Mouse (Mus musculus): Measurements from ENCODE around the gene Jpt1.
"Not testable (repeated sequence)": the region's sequence is repeated elsewhere in the genome, so short reads cannot be mapped to it uniquely, and the experiment has no call there.

Gene Jpt1

DNA sequence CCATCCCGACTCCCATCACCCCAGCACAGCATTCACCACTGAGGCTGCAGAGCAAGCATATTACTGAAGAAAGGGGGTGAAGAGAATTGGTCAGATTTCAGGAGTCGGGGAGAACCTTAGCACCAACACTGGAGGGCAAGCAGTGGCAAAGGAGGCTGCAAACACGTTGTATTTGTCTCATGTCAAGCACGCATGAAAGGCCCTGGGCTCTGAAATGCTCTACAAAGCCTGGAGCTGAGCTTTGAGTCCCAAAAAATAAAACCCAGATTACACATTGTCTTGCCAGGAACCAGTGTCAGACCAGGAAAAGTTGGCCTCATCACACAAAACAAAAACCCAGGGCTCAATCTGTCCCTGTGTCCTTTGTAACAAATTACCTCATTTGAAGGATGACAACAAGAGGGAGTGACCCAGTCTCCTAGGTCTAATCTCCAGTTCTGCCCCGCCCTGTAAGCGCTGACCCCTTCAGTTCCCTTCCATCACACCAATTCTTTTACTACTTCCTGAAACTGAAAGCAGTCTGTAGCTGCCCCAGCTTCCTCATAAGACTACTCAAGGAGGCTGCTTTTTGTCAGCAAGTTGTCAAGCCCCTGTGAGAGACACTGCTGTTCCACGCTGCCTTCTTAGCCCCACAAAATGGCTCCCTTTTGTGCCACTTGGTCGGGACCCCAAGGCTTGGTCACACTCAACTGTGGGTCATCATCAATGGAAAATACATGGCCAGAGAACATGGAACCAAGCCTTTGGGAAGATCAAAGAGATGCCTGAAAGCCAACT is 1.6 kb downstream of the Jpt1 start:
- peak; percentile 81 for DNase-seq (ENCODE audit: low read depth)

DNA sequence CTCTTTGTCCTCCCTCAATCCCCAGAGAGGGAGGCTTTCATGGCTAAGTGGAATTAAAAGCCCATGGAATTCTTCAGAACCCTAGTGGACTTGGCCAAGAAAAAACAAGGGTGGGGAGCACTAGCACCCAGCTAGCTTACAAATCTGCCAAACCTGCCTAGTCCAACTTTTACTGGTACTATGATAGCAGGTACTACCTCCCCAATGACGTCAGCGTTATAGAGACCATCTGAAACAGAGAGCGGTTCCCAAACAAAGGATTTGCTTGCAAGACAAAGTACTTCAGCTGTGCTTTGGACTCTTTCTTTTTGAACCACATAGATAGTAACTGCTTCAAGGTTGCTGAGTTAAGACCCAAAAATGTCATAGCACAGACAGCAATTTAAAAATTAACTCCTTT is 2.2 kb downstream of the Jpt1 start:
- DNase-seq (ENCODE audit: low read depth) = no peak

DNA sequence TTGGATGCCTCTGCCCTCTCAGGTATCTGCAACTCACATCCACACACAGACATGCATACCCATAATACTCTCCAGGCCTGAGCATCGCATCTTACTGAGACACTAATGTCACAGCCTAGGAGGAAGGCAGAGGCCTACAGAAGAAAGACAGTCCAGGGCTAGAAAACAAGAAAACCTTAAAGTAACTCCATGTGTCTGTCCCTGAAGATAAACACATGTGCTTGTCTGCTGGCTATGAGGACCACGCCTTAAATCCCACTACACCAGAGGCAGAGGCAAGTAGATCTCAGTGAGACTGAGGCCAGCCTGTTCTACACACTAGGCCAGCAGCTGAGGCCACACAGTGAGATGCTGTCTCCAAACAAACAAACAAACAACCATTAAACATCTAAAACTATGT is 3.1 kb downstream of the Jpt1 start:
- DNase-seq (ENCODE audit: low read depth) = no peak

DNA sequence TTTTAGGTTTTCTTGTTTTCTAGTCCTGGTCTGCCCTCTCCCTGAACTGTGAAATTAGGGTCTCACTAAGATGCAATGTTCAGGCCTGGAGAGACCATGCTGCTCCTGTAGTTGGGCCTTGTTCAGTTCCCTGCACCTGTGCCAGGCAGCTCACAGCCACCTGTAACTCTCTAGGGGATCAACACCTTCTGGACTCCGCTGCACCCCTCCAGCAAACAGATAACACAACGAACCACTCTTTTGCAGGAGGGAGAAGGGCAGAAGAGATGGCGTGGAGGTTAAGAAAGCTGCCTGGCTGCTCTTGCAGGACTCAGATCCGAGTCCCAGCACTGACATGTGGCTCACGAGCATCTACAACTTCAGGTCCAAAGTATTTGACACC is 3.7 kb downstream of the Jpt1 start:
- DNase-seq (ENCODE audit: low read depth) = no peak

- DNase-seq (ENCODE audit: low read depth) = peak; percentile 52
These were observed 4.2 kb downstream of the Jpt1 start for GRCm38 (mm10) chr11:115509773-115510506.

GRCm38 (mm10) chr11:115508061-115508460 is 6.1 kb downstream of the Jpt1 start:
- DNase-seq (ENCODE audit: low read depth) = peak; percentile 41

DNA sequence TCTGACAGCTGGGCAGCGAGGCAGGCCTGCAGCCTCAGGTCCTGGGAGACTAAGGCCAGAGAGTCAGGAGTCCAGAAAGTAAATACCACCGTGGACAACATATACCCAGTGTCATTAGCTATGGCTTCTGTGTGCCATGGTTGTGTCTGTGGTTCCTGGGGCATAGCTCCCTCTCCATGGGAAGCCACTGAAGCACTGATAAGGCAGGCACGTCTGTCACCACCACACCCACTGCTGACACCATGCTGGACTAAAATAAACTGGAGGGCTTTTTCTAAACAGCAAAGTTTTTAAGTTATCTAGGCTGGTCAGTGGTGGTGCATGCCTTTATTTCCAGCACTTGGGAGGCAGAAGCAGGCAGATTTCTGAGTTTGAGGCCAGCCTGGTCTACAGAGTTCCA is 7.6 kb downstream of the Jpt1 start:
- DNase-seq (ENCODE audit: low read depth) = peak; percentile 36

GRCm38 (mm10) chr11:115502636-115503035 is 11.6 kb downstream of the Jpt1 start:
- no peak for DNase-seq (ENCODE audit: low read depth)

GRCm38 (mm10) chr11:115496559-115496958 is 17.6 kb downstream of the Jpt1 start:
- DNase-seq (ENCODE audit: low read depth) = not testable (repeated sequence)

GRCm38 (mm10) chr11:115492387-115492786 is 21.8 kb downstream of the Jpt1 start:
- DNase-seq (ENCODE audit: low read depth) = no peak

DNA sequence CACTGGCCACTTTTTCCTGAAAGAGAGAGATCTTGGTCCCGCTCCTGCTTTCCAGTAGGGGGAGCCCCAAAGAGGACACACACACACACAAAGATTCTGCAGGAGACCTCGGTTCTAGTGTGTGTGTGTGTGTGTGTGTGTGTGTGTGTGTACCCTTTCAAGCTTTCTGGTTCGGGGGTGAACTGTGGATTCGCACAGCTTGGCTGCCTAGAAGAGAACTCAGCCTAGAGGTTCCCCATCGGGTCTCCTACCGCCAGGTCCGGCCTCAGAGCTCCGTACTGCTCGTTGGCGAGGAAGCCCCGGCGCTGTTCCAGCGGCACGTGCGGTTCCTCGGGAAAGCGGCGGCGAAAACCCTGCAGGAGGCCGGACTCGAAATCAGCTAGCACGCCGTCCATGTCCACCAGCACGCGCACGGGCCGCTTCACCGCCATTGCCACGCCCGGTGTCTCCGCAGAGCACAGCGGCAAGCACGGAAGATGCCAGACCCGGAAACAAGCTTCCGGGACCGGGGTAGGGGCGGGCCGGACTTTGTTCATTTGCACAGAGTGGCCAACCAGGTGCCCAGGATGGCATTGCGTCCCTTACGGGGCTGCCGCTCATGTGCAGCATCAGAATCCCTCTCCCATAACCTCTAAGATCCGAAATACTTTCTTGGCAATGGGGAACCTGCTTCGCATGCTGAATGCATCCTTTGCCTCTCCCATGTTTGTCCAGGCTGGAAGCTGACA is 22.7 kb downstream of the Jpt1 start, which contains the start of gene Nt5c:
Gene Nt5c, minus strand, starts transcription at position 507 of the 728 bp plus-strand sequence.
- DNase-seq (ENCODE audit: low read depth) = peak; percentile 87

GRCm38 (mm10) chr11:115490441-115491355 is 23.5 kb downstream of the Jpt1 start:
- no peak for DNase-seq (ENCODE audit: low read depth)

- DNase-seq (ENCODE audit: low read depth) = no peak
These were observed 25.6 kb downstream of the Jpt1 start for GRCm38 (mm10) chr11:115488551-115489104.

GRCm38 (mm10) chr11:115485155-115485554 is 29.0 kb downstream of the Jpt1 start:
- no peak for DNase-seq (ENCODE audit: low read depth)

DNA sequence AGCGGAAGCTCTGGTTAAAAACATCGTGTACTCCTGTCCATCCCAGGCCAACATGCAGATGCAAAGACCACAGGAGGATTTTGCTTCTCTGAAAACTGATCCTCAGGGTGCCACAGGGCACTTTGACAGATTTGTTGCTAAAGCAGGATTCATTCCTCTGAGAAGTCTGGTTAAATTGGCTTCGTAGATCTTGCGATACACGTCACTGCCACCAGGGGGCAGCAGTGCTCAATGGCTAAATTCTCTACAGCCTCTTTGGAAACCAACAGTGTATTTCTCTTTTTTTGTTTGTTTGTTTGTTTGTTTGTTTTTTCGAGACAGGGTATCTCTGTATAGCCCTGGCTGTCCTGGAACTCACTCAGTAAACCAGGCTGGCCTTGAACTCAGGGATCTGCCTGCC is 30.5 kb downstream of the Jpt1 start:
- DNase-seq (ENCODE audit: low read depth) = peak; percentile 74

GRCm38 (mm10) chr11:115483278-115483677 is 30.9 kb downstream of the Jpt1 start:
- no peak for DNase-seq (ENCODE audit: low read depth)

GRCm38 (mm10) chr11:115481553-115482259 is 32.5 kb downstream of the Jpt1 start:
- DNase-seq (ENCODE audit: low read depth) = no peak

- DNase-seq (ENCODE audit: low read depth) = no peak
These were observed 35.8 kb downstream of the Jpt1 start for GRCm38 (mm10) chr11:115478296-115478938.

DNA sequence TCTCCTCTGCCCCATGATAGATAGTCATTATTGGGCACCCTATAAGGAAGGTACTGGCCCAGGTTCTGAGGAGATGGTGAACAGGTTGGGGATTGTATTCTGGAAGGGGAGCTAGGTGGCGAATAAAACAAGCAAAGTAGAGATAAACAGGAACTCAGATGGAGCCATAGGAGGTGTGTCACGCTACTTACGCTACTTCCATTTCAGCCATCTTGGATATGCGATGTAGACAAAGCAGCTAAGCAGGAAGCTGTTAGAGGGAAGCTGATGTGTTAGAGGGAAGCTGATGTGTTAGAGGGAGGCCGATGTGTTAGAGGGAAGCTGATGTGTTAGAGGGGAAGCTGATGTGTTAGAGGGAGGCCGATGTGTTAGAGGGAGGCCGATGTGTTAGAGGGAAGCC is 36.8 kb downstream of the Jpt1 start:
- DNase-seq (ENCODE audit: low read depth) = peak; percentile 28

GRCm38 (mm10) chr11:115476630-115477029 is 37.6 kb downstream of the Jpt1 start:
- not testable (repeated sequence) for DNase-seq (ENCODE audit: low read depth)

Data from 416B (cell line).